Mouse (Mus musculus) monocyte, adult 59 days (primary cell): ENCODE data around the gene Ugt2a1. TPM values are rescaled to one million over a fixed set of nuclear protein-coding genes. Genes with fewer than 3 reads are reported as not detected.

Experiments
- total RNA-seq, 2 experiments: library from RNA; stranded (reverse); gene quantifications; one replicate each; pipeline ENCODE4 v1.2.4; 2023

Gene Ugt2a1
- total RNA-seq, result not detected

DNA sequence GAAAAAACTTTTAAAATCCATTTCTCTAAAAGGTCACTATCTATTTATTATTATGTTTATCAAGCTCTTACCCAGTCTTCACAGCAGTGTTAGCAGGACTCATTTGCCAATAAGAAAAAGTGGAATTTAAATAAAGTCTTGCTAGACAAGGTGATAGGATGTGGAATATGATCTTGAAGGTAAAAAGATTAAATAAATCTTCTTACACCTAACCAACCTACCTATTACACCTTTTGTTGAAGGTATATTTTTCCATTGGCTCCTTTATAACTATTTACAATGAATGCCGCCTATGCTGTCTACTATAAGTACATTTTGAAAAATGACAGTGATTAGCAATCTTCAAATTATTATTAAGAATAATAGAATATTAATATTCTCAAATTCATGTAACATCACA, at the start of gene Ugt2a1:
Ugt2a1 (minus strand) TSS at position 101 of the 400 bp plus-strand sequence.

DNA sequence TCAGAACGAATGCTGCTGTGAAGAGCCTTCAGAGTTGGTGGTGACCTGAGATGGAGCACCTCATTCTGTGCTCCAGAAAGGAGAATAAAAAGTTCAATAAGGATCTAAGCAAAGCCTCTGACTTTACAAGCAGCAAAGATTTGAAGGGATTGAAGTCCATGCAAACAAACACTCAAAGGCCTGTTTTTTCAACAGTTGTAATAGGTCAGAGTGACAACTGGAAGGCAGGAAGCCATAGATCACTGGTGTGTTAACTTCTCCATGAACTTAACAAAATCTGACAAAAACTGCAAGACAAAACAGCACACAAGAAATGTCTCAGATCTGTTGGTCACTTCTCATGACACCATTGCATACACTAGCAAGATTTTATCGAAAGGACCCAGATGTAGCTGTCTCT, 47.4 kb upstream of the Ugt2a1 start, which contains the start of gene Sult1b1:
Sult1b1 (minus strand) TSS at position 85 of the 400 bp plus-strand sequence.

DNA sequence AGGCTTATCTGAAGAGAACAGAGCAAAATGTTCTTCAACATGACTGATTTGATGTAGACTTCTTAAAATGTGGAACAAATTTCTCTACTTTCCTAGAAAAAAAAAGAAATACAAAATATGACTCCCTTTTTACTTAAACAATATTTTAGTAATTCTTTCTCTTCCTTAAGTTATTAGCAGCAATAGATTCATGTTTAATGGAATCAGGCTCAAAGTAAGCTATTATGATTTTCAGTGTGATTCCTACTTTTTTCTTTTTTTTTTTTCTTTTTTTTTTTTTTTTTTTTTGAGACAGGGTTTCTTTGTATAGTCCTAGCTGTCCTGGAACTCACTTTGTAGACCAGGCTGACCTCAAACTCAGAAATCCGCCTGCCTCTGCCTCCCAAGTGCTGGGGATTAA, 4.0 kb downstream of the Ugt2a1 start, which contains the start of gene Gm43638:
Gm43638 (minus strand) TSS at position 101 of the 400 bp plus-strand sequence.

DNA sequence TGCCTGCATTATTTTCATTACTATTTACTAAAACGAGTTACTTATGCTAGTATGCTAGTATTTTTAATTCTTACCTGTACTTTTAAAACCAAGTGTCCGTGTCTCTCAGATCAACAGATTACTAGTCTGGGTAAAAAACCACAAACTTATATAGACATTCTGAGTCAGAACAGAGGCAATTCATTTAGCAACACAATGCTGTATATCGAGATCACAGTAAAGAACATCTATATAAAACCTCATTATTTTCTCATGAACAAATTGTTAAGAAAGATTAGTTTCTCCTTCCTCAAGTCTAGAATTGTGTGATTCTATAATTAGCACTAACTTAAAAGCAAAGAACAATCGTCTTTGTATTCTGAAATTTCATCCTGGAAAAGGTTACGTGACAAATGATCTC, 8.5 kb downstream of the Ugt2a1 start, which contains the start of gene Ugt2a2:
Ugt2a2 (minus strand) TSS at position 101 of the 400 bp plus-strand sequence.

DNA sequence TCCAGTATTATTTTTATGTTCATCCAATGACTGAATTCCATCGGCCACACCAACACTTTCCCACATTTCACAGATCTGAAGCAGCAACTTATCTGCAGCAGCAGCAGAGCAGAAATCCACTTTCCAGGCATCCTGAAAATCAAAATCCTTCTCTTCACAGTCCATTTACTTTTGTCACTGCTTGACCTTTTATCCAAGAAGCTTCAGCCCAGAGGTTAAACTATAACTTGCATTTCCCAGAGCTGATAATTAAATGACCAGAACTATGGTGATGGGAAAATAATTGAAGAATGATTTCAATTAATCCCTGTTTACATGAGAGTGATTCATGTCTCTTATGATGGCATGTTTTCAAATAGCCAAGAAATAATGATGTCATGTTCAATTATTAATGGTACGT, 66.6 kb downstream of the Ugt2a1 start, which contains the start of gene Ugt2b38:
Ugt2b38 (minus strand) TSS at position 163 of the 400 bp plus-strand sequence.

Other genes with a start within 250 kb of the Ugt2a1 start
- not detected for gene Ugt2b37, start 236.1 kb downstream of the Ugt2a1 start, total RNA-seq
- not detected for gene Ugt2a3, start 153.7 kb downstream of the Ugt2a1 start, total RNA-seq
- not detected for gene Ugt2b38, start 66.7 kb downstream of the Ugt2a1 start, total RNA-seq
- gene Ugt2a2, start 8.6 kb downstream of the Ugt2a1 start, total RNA-seq, result not detected
- not detected for gene Gm43638, start 4.1 kb downstream of the Ugt2a1 start, total RNA-seq
- not detected for gene Sult1b1, start 47.3 kb upstream of the Ugt2a1 start, total RNA-seq
- gene Sult1d1, start 78.2 kb upstream of the Ugt2a1 start, total RNA-seq, result not detected
- not detected for gene Sult1e1, start 100.7 kb upstream of the Ugt2a1 start, total RNA-seq
- gene Csn1s1, start 175.3 kb upstream of the Ugt2a1 start, total RNA-seq, result not detected
- gene Csn2, start 208.8 kb upstream of the Ugt2a1 start, total RNA-seq, result not detected